Mouse (Mus musculus) Muller cell, postnatal 12 days (primary cell): ENCODE measurements around the gene Ahnak.
"Not testable (repeated sequence)": the region's sequence is repeated elsewhere in the genome, so short reads cannot be mapped to it uniquely, and the experiment has no call there.

ENCODE experiments used
- DNase-seq: peaks from one replicate; pipeline ENCODE4 v3.0.0-alpha.2; 2015; ENCODE audit errors: inconsistent ontology term

Gene Ahnak

DNA sequence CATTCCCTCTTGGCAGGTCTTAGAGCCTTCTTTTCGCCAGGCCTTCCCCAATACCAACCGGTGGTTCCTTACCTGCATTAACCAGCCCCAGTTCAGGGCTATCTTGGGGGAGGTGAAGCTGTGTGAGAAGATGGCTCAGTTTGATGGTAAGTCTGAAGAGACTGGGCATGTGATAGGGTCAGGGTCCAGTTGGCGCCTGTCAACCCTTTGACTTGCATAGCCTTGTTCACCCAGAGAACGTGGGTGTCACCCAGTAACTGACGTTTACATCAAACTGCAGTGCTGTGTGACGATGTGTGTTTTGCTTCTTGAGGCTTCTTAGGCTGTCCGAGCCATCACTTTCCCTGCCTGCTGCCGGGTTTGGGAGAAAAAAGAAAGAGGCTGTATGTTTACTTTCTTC, 16.6 kb upstream of the Ahnak start:
- not testable (repeated sequence) for DNase-seq

DNA sequence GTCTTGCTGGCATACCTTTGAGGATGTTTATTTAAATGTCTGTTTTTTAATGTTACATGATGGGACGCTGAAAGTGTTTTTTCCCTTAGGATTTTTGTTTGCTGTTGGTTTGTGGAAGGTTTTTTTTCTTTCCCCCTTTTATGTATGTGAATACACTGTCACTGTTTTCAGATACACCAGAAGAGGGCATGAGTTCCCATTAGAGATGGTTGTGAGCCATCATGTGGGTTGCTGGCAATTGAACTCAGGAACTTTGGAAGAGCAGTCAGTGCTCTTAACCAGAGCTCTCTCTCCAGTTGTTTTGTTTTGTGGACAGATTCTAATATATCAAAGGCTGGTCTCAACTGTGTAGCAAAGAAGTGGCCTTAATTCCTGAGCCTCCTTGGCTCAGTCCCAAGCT, 14.4 kb upstream of the Ahnak start:
- no peak for DNase-seq

DNA sequence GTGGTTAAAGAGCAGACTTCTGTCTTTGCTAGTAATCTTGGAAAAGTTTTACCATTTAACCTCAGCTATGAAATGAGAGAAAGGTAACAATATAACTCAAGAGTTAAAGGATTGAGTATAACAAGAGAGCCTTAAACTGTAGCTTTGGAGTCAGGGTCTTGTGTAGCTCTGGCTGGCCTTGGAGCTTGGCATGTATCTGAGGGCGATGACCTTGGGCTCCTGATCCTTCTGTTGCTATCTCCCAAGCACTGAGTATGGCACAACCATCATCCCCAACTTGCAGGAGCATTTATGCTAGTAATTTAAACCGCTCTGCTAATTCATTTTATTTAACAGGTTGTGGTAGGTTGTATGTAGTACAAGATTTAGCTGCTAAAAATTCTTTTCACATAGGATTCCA, 13.6 kb upstream of the Ahnak start:
- DNase-seq, result no peak

DNA sequence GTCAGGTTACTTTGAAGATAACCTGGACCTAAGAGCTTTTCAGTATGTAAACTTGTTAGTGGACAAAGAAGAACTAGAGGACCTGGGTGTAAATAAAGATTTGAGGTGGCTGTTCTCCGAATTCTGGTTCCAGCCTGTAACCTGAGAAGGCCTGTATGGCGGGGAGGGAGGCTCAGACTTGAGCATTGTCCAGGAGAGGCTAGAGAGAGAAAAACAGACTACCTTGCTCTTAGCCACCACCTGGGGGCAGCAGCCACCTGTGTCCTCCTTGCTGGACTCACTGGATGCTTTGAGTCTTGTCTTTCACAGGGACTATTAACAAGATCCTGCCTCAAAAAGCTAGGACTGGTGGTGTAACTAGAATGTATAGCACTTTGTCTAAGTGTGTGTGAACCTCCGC, 12.5 kb upstream of the Ahnak start:
- peak; percentile 82 for DNase-seq

DNA sequence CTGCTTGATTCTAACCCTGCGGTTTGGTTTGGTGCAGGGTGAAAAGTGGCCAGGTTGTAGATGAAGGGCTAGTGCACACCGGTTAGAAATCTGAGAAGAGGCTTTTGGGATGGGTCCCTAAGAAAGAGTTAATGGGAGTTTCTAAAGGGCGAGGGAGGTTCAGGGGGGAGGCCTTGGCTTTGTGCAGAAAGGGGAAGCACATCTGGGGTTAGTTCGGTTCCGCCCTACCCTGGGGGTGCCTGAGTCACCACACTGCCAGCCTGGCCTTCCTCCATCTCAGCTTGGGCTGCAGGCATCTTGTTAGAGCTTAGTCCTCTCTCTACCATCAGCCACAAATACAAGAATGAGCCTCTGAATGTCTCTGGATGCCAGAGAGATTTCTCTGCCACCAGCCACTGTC, 8.3 kb upstream of the Ahnak start:
- peak; percentile 72 for DNase-seq

DNA sequence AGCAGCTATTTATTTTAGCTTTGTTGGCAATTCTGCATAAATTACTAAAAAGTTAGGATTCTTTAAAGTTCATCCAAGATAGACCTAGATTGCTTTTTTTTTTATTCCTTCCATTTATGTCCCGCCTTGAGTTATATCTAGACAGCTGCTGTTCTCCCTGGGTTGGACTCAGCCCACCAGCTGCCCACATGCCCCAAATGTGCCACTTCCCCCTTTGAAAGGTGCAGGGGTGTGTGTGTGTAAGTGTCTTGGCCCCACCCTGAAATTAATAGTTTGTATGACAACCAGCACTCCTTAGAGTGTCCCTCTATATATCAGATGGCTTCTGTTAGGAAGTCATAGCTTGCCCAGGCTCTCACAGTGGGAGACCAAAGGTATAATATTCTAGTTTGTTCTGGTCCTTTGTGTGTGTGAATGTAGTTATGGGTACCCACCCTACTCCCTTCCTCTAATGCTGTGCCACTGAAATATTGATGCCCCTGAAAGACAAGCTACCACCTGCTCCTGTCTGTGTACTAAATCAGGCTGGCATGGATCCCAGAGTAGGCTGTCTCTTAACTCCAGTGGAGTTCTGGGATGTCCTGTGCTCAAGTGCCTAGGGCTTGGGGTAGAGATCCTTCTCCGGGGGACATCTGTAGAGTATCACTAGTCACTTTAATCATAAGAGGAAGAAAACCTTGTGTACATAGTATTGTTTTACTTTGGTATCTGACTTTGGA, 7.5 kb upstream of the Ahnak start:
- no peak for DNase-seq

DNA sequence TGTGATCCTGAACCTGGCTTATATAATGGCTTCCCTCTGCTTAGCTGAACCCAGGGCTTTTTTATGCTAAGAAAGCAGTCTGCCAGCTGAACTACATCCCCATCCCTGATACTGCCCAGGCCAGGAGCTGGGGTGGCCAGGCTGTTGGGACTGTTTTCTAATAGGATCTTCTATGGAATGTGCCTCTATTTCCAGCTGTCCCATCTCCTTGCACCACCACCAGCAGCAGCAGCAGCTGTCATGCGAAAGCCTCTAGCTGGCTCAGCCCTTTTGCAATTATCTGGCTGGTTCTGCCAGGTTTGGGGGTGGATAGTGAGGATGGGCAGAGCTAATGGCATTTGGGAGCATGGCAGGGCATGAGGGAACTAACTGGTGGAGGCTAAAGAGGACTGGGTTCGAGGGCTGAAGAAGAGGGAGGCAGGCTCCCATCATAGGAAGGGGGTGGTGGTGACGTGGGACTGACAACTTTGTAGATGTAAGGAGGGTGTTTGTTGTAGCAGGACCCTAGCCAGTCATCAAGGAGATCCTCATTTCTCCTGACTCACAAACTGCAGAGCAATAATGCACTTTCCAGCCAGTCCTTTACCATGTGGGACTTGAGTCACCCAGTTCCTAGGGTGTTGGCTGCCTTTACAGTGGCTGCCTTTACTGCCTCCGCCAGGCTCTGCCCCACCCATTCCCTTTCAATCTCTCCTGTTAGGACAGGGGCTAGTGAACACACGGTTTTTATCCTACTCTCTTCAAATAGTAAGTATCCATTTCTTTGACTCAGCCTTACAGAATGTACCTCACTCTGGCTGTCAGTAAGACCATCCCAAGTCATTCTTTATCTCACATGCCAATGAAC, 6.6 kb upstream of the Ahnak start:
- DNase-seq, result peak; percentile 89

DNA sequence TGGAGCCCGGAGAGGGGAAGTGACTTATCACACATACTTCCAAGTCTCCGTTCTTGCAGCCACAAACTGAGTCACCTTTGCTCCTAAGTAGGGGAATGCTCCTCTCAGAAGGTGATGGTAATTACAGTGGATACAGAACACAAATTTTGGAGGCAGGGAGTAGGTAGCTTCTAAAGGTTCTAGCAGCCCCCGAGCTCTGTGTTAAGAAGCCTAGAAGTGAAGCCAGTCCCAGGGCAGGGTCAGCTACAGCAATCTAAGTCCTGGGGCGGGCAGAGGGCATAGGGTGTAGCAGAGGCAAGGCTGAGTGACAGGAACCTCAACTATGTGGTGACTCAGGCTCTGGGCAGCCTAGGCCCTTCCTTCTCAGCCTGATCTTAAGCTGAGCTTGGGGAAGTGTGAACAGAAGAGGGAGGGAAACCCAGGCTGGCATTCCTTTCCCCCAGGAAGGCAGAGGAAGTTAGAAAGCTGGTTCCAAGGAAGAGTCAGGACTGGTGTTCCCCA, 5.9 kb upstream of the Ahnak start:
- DNase-seq, result peak; percentile 92

DNA sequence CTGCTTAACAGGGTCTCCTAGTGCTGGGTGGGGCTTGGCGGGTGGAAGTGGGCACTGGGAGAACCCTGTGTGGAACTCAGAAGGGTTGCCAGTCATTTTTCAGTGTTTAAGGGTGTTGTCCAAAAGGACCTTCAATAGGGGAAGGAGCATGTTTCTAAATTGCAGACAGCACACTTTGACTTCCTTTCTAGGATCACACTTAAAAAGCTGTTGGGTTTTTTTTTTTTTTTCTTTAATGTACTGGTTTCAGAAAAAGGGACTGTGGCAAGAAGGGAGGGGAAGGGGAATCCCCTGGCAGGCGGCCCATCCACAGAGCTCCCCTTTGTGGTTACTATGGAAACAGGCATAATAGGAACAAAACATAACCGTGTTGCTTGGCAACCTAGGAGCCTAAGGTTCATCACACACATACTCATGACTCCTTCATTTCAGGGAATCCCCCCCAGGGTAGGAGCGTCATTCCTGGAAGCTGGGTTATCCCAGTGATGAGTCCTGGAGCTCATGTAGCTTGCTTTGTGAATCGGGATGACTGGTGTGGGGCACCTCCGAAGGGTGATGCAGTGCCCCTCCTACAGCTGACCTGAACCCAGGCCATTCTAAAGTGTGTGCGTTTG, 4.7 kb upstream of the Ahnak start:
- peak; percentile 97 for DNase-seq

DNA sequence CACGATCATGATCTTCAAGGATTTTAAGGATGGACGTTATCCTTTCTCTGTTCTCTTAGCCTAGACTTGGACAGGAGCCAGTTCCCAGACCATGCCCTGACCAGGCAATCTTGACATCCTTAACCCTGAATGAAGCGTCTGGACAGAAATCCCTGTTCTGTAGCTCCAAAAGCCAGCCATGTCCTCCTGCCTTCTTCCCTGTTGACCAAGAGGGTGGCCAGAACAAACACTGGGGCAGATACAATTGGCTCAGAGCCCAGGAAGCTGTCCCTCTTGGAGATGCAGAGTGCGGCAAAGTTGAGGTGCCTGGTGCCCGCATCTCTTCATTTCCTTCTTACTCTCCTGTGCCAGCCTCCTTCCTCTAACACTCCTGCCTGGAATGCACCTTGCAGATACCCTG, 3.2 kb upstream of the Ahnak start:
- DNase-seq, result no peak

DNA sequence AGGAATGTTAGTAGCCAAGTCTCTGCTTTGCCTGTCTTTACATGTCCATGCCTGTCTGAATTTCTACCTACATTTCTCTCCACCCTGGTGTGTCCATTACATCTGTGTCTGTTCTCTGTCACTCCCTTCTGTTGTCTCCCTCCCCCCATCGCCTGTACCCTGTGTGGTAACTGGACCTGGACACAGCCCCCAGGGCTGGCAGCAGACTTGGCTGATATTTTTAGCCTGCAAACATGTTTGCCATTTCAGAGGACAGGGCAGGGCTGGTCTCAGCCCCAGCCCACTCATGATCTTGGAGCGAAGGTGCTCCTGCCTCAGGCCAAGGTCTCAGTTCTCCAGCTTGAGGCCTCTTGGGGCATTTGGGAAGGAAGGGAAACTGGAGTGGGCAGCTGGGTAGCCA, 1.3 kb upstream of the Ahnak start:
- DNase-seq, result no peak

DNA sequence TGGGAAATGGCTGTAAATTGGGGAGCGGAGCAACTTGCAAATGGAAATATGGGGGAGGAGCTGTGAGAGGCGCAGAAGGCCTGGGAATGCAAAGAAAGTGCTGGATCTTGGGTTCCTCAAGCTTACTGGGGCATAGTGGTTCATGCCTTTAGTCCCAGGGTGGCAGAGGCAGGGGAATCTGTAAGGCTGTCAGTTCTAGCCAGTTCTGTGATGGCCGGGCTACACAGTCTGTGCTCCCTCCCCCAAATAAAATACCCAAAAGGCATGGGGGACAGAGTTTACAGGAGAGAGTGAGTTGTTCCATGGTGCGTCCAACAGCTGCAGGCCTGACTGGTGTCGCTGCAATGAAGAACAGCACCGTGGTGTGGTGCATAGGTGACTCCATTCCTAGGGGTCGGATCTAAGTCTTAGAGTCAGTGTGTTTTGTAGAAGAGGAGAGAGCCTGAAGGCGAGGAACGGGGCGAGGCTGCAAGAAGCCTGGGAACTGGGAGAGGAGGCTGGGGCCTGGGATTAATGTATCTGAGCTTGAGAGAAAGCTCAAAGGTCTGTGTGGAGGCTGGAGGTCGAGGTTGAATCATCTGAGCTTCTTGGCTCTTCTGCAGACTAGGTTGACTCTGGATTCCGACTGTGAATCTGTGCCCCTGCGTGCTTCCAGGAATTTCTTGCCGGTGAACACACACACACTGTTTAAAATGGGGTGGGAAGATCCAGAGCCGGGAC, 578 bp upstream of the Ahnak start:
- no peak for DNase-seq

DNA sequence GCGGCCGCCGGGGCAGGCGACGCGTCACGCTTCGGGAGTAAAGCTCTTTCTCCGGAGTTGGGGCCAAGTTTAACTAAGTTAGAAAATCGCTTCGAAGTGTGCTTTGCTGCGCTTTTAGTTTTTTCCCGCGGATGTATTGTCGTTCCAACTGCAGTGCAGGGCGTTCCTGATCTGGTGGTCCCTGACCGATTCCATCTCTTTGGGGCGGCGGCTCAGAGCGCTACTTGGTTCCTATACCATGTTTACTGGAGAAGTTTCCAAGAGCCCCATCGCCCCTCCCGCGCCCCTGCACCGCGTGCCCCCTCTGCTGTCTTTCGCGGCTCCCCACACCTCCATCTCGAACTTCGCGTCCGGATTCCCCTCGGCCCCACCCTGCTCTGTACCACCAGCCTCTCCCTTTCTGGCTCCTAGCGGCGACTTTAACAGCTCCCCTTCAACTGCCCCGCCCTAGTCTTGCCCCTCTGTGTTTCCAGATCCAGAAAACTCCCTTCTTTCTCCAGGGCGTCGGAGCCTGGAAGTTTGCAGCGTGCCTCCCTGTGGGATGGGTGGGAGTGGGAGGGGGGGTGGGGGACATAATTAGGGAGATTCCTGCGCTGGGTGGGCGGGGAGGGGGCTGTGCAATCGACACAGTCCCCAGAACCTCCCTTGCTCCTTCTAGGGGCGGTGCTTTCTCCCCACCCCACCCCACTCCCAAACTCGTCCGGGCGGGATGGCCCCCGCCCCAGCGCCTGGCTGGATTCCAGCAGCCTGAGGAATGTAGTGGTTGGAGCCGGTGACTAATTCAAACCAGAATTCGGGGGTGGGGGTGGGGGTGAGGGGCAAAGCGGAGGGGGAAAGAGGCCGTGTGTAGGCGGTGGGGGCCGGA, 715 bp downstream of the Ahnak start:
- peak; percentile 99 for DNase-seq

DNA sequence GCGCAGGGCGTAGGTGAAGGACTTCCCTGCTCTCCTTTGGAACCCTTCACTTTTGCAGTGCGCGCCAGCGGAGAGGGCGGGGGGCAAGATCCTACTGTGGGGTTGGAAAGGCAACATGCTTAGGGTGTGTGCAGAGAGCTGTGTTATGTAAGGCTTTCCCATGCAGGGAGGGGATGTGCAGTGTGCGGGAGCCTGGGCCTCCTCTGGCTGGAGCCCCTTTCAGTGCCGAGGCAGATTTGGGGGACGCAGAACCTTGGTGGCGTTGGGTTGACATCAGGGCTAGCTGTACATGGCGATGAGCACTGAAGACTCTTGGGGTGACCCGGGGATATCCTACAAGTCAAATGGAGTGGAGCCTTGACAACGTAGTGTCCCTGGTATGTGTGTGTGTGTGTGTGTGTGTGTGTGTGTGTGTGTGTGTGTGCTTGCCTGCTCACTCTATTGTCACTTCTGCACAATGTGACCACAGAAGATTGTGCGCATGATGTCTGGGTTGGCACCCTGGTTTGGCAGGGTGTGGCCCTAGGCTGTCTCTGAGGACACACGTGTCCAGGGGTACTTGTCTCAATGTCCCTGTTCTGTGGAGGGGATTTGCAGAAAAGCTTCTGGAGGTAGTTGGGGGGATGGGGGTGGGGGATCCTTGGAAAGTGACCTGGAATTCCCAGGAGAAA, 1.5 kb downstream of the Ahnak start:
- no peak for DNase-seq

DNA sequence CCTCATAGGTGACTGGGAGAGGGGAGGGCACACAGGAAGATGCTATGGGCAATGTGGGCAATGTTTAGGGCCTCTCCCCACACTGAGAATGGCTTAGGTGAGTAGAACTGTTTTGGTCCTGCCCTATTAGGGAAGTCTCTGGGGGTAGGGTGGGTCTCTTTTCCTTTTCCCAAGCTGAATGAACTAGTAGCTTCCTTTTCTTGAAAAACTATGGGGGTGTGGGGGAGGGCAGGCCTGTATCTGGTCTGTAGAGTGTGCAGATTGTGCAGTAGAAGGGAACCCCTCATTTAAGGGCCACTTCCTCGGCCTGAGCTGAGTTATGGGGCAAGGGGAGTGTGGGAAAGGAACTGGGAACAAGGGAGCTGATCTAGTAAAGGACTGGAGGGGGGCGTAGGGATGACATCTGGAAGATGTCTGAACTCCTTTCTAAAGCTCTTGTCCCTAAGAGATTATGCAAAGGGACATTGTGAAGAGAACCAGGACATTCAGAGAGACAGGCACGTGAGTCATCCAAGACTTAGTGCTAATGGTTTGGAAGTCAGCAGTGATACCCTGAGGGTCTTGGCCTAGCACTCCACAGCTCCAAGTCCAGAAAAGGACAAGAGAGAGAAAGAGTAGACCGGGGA, 2.3 kb downstream of the Ahnak start:
- no peak for DNase-seq

DNA sequence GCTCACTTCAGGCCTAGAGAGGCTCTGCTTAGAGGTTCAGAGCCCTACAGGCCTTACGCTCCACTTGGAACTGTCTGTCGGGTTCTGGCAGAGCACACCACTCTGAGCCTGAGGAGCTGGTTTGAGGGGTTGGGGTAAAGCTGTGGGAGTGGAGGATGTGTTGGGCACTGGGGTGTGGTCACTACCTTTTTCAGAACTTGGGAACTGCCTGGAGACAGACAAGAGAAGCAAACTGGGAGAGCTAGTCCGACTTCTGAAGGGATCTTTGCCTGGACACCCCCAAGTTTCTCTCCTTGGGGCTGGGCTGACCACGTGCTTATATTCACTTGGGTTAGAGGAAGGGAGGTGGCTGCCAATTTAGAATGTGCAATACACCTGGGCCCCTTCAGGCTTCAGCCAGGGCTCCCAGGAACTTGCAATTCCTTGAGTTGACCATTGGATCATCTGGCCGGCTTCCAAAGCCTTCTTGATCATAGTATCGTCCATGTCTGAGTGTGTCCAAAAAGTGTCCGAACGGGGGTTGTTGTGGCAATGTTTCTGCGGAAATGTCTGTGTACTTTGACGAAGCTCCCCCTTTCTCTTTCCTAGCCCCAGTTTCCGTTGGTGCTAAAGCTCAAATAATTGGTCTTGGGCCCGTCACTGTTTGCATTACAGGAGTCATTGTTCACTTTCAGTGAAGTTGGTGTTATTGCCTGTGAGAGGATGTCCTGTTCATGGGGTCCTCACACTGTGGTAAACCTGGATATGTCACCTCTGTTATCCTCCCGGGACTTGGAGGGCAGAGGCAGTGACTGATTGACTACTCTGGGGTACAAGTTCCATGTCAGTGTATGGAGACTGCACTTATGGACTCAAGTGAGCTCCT, 3.0 kb downstream of the Ahnak start:
- no peak for DNase-seq

DNA sequence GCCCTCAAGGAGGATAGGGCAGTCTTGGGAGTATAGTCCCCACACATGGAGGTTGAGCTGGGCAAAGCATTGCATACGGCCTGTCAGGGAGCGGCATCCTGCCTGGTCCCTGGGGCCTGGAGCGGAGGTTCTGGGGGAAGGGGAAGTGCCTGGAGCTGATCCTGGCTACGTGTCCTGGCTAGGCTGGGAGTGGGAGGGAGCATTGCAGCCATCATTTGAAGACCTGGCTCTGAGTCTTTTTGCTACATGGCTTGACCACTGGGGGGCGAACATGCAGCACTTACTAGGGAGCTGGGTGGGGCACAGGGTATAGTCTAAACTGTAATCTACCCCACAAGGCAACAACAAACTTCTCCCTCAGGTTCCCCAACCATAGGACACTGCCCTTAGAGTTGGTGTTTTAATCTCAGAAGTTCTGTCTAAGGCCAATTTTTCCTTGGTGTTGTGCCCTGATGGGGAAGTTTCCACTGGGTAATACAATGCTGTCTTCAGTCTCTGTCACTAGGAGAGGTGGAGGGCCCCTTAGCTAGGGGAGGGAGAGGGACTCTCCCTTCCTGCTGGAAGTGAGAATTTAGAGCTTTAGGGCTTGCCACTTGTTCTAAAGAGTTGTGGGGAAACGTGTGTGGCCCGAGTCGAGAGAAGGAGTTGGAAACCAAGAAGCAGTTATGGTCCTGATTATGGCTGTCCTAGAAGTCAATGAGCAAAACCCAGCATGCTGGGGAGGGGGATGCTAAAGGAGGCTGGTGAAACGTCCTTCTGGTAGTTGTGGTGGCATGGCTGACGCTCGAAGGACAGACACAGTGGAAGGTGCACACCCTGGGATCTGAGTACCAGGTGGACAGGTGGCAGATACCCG, 3.9 kb downstream of the Ahnak start:
- DNase-seq, result peak; percentile 69

DNA sequence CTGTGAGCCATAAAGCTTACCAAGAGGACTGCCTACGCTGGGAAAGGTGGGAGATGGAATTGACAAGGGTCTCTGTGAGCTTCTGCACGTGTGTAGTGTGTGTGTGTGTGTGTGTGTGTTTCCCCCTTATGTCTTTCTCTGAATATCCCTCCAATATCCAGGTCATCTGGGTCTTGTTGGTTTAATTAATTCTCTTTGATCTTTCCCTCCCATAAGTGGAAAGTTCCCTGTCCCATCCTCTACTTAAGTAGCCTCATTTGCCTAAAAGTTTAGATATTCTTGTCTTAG, 4.5 kb downstream of the Ahnak start:
- DNase-seq, result no peak
